ENCODE assay signal across 8 mouse cellular contexts in genomic region chr1:178187216-178187791, GRCm38 (mm10). TPM values are rescaled to one million over a fixed set of nuclear protein-coding genes. Genes with fewer than 3 reads are reported as not detected.
DNase-seq lines count a peak whose midpoint lies in the region; ATAC-seq and TF ChIP-seq lines count a peak whose summit lies in the region.
"Not testable (repeated sequence)": the region's sequence is repeated elsewhere in the genome, so short reads cannot be mapped to it uniquely, and the experiment has no call there.

Gene Desi2, plus strand, starts transcription at chr1:178187417.

- TF ChIP-seq POLR2A in ES-Bruce4 (IDR thresholded peaks at IDR 0.05; ENCODE audit: insufficient read depth, low read length), result peak; percentile 65

- H3K4me1 ChIP-seq in ES-Bruce4 (ENCODE audit: control insufficient read depth, insufficient read depth, low read length); liver, postnatal 0 days (ENCODE audit: insufficient read depth); neural tube, embryonic 14.5 days (ENCODE audit: control insufficient read depth, insufficient read depth, low read length): not testable (repeated sequence)
- peaks cover 11% of the 10 kb centered on the region for H3K4me1 ChIP-seq in forebrain, embryonic 13.5 days

- H3K4me3 ChIP-seq in ES-Bruce4 (ENCODE audit: low read depth, low read length), result peak within 1 kb of the TSS; percentile 86
- H3K4me3 ChIP-seq in forebrain, embryonic 13.5 days, result peak within 1 kb of the TSS; percentile 66
- peak within 1 kb of the TSS; percentile 69 for H3K4me3 ChIP-seq in liver, postnatal 0 days (ENCODE audit: low read depth, low read length)
- peak within 1 kb of the TSS; percentile 52 for H3K4me3 ChIP-seq in neural tube, embryonic 14.5 days (ENCODE audit: low read depth, low read length)

- intact Hi-C loops in heart, postnatal 10 days (cut with DNase I), result loop anchor here (5.0 to 10.0 kb wide), 3 partner anchors 35 to 205 kb away; partner anchors contain the start of gene Catspere2

- H3K9me3 ChIP-seq in ES-Bruce4 (replicated peaks; ENCODE audit: control insufficient read depth, insufficient read depth, low read length, poor library complexity, severe bottlenecking); forebrain, embryonic 13.5 days (replicated peaks); liver, postnatal 0 days (ENCODE audit: low read length); neural tube, embryonic 14.5 days (ENCODE audit: control insufficient read depth, low read length): not testable (repeated sequence)

- H3K36me3 ChIP-seq in ES-Bruce4 (ENCODE audit: control insufficient read depth, insufficient read depth, low read length, poor library complexity, severe bottlenecking); forebrain, embryonic 13.5 days (ENCODE audit: poor library complexity, severe bottlenecking); liver, postnatal 0 days (replicated peaks; ENCODE audit: insufficient read depth, low read length); neural tube, embryonic 14.5 days (ENCODE audit: control insufficient read depth, insufficient read depth, low read length): not testable (repeated sequence)

- peak; percentile 96 to 98 for DNase-seq in heart, postnatal 10 days
- peak; percentile 92 for DNase-seq in large intestine, adult 2 months (ENCODE audit: low read depth, low spot score)
- peak; percentile 94 for DNase-seq in liver, postnatal 0 days
- DNase-seq in testis, postnatal 10 days (ENCODE audit: low spot score), result peak; percentile 91

- peak within 1 kb of the TSS; percentile 70 for H3K9ac ChIP-seq in ES-Bruce4 (ENCODE audit: low read depth, poor library complexity, severe bottlenecking)
- peak within 1 kb of the TSS; percentile 63 for H3K9ac ChIP-seq in forebrain, embryonic 13.5 days
- H3K9ac ChIP-seq in liver, postnatal 0 days (replicated peaks), result peak within 1 kb of the TSS; percentile 83
- H3K9ac ChIP-seq in neural tube, embryonic 14.5 days (replicated peaks; ENCODE audit: low read depth, low read length), result peak within 1 kb of the TSS; percentile 26; the same call in 1 of the 2 replicates

- TF ChIP-seq EP300 in ES-Bruce4 (IDR thresholded peaks at IDR 0.05; ENCODE audit: insufficient read depth, low read depth, low read length); liver, postnatal 0 days (IDR thresholded peaks at IDR 0.05; ENCODE audit: low read depth): not testable (repeated sequence)

- ATAC-seq in cerebellum, adult (ENCODE audit: insufficient number of reproducible peaks, low FRiP score, low TSS enrichment), result peak; percentile 100
- peak; percentile 99 for ATAC-seq in forebrain, embryonic 13.5 days
- peak; percentile 97 for ATAC-seq in liver, postnatal 0 days
- ATAC-seq in neural tube, embryonic 14.5 days (ENCODE audit: low read depth), result peak; percentile 99

- H3K27me3 ChIP-seq in ES-Bruce4 (ENCODE audit: control insufficient read depth, insufficient read depth, low read length, poor library complexity, severe bottlenecking); forebrain, embryonic 13.5 days; liver, postnatal 0 days (ENCODE audit: insufficient read depth, low read length); neural tube, embryonic 14.5 days (ENCODE audit: control insufficient read depth, insufficient read depth, low read length): not testable (repeated sequence)

- not testable (repeated sequence) for TF ChIP-seq CTCF in ES-Bruce4 (IDR thresholded peaks at IDR 0.05; ENCODE audit: low read depth, low read length); liver, postnatal 0 days (IDR thresholded peaks at IDR 0.05; ENCODE audit: low read depth)

- H3K4me2 ChIP-seq in forebrain, embryonic 13.5 days, result peak within 1 kb of the TSS; percentile 64
- H3K4me2 ChIP-seq in liver, postnatal 0 days (ENCODE audit: low read depth, low read length), result peak within 1 kb of the TSS; percentile 77
- H3K4me2 ChIP-seq in neural tube, embryonic 14.5 days (ENCODE audit: low read depth, low read length), result peak within 1 kb of the TSS; percentile 73

- H3K27ac ChIP-seq in ES-Bruce4 (ENCODE audit: insufficient read depth, low read length); forebrain, embryonic 13.5 days: not testable (repeated sequence)
- peak within 1 kb of the TSS; percentile 93 for H3K27ac ChIP-seq in liver, postnatal 0 days (ENCODE audit: low read depth)
- peak within 1 kb of the TSS; percentile 58; the same call in 1 of the 2 replicates for H3K27ac ChIP-seq in neural tube, embryonic 14.5 days (ENCODE audit: low read depth, low read length)

- under 1% methylated on average over 36 of the region's 37 CpGs for WGBS in forebrain, embryonic 13.5 days
- under 1% methylated on average over 37 of the region's 37 CpGs for WGBS in large intestine, adult 2 months
- 2% methylated on average over 32 of the region's 37 CpGs for WGBS in liver, postnatal 0 days (ENCODE audit: insufficient replicate concordance)
- WGBS in neural tube, embryonic 14.5 days, result under 1% methylated on average over 35 of the region's 37 CpGs

RNA-seq across cellular contexts. Expression of gene Desi2, which starts in this region (rescaled TPM):
- 30.7 and 32.5 TPM in 2 replicates for polyA plus RNA-seq in ES-Bruce4 (2011; ENCODE audit: insufficient read depth, insufficient read length, low read depth, missing spikeins)
- polyA plus RNA-seq in forebrain, embryonic 13.5 days (2015; fragmentation: Nextera tagmentation; extraction: Ambion mirVana), result 18.7 and 19.6 TPM in 2 replicates
- 10 to 100 TPM; 23.3 to 27.0 TPM for total RNA-seq in heart, postnatal 10 days (2021)
- polyA plus RNA-seq in large intestine, adult 2 months (2012; rRNA removed), result 7.0 and 9.8 TPM in 2 replicates
- polyA plus RNA-seq in liver, postnatal 0 days (2015; fragmentation: Nextera tagmentation; extraction: Ambion mirVana), result 26.5 and 33.8 TPM in 2 replicates
- 22.3 and 22.7 TPM in 2 replicates for polyA plus RNA-seq in neural tube, embryonic 14.5 days (2014; fragmentation: Nextera tagmentation; extraction: Ambion mirVana)

Comparison
In these comparisons a context has a peak if more than half of its experiments do, and no peak if none do; other contexts are left out.
1. H3K9ac ChIP-seq: peak in every context shown above with its lines; median percentile 83 in liver, postnatal 0 days; 70 in ES-Bruce4; 63 in forebrain, embryonic 13.5 days; 26 in neural tube, embryonic 14.5 days.